Mouse (Mus musculus) lung, postnatal 4 days (tissue): ENCODE results near the gene Rps21.
"Not testable (repeated sequence)": the region's sequence is repeated elsewhere in the genome, so short reads cannot be mapped to it uniquely, and the experiment has no call there.

ENCODE experiments used
- DNase-seq, 2 experiments: peaks; one replicate each; pipeline ENCODE4 v3.0.0; 2021

Rps21 gene

DNA sequence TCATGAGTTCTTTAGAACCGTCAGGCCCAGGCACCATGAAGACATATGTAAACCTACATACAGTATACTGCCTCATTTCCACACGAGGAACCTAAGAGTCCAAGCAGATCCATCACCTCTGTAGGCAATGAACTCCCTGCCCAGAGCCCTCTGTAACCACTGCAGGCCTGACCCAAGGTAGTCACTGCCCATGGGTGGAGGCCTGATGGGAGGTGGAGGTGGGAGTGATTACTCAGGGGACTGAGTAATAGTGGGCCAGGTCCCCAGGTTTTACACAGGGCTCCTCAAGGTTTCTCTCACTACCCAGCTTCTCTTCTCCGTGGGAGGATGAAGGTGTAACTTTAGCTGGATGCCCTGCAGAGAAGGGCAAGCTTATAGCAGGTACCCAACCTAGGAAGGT, 28.0 kb upstream of the Rps21 start:
- DNase-seq, result no peak

DNA sequence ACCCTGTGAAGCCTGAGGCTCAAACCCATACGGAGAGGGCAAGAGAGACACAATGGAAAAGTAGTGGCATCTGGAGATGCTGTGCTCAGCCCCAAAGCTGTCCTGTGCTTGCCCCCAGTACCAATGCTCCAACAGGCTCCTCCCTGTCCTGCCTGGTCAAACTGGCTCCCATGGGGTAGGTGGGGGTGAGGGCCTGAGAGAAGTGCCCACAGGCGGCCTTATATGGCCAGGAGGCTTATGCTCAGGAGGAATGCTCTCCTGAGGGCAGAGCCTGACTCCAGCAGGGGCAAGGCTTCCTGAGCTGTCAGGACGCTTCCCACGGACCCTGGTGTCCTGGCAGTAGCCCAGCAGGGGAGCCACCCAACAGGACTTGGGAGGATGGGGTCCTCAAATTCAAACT, 26.7 kb upstream of the Rps21 start:
- peak; percentile 39 to 67 for DNase-seq

DNA sequence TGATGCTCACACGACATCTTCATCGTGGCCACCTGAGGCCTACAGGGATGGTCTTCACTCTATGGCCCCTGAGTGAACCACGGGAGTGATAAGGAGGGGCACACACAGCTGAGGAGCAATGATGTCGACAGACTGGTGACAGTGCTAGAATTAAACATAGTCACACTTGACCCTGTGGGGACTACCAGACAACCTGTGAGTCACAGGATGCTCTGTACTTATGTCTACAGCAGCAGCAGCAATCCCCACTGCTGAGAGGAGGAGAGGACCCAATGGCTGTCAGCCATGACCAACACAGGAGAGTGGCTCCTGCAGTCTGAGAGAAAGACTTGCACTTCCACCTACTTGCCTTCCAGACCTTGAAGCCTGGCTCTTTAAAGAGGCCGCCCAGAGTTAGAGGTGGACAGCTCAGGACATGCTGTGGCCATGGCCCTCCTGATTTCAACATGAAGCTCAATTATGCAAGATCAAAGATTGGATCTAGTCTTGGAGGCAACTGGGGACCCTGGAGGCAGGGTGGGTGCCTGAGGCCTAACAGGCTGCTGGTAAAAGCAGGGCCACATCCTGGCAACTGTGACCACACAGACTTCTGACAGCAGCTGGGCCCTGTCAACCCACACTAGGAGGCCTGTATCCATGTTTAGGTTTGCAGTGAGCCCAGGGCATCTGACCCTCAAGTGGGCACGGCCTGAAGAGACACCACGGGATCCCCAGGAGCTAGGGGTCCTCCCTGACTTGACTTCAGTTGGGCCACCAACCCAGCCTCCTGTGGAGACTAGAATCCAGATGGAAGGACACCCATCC, 23.9 kb upstream of the Rps21 start:
- DNase-seq, result peak in 1 of 2 experiments; percentile 71

DNA sequence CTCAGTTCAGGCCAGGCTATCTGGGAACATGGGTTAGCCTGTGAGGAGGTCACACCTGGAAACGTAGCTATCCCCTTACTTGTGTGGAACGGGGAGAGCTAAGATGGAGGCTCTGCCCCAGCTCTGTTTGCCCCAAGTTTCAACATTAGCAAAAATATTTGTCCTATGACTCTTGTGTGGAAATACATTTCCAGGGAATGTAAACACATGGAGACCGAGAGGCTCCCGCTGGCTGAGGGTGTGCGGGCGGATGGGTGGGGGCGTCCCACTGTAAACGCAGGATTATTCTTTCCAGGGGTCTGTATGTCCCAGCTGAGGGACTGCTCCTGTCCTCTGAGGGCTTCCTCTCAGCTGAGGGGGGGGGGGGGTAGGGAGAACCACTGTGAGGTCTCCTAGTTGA, 22.8 kb upstream of the Rps21 start:
- peak; percentile 46 to 73 for DNase-seq

DNA sequence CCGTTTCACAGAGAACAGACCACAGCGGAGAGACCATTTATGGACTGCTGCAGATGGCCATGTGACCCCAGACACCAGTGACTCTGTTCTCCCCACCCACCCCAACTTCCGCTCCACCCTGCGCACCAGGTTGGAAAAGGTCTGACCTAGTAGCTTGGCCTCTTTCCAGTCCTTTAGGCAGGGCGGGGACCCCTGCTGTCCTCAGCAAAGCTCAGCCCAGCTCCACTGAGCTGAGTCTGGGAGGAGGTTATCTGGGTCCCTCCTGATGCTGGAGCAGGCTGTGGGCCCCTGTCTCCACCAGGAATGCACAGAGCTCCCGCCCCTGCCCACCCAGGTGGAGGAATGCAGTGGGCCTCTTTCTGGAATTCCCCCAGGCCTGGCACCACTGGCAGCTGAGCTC, 22.2 kb upstream of the Rps21 start:
- DNase-seq, result peak; percentile 67 to 80

DNA sequence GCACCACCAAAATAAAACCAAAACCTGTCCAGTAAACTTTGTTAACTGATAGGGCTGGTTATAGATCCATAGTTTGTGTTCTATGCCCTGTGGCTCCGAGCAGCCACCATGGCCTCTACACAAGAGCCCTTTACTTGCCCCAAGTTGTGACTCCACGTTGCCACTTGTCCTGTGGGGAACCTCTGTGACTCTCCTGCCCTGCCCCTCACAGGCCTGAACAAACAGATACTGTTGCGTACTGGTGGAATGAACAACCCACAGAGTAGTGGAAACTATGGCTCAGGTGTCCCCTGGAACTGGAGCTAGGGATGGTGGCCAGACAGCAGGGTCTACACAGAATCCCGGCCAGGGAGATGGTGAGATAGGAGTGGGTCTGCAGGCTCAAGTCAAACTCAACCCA, 21.4 kb upstream of the Rps21 start:
- peak in 1 of 2 experiments; percentile 50 for DNase-seq

DNA sequence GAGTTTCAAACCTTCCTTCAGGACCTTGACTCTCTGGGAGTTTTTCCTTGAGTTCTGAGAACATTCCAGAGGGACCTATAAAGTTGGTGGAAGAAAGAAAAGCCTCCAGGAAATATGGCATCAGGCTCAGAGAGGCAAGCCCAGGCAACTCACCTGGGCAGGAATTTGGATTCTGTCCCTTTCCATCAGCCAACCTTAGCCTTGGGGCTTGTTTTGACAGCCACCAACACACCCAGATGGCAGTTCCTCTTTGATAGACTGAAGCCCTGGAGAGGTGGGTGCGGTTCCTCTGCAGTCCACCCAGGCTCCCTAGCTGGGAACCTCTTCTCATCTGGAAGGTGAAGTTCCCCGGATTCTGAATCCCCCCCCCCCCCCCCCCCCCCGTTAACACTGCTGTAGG, 20.7 kb upstream of the Rps21 start:
- DNase-seq, result no peak

DNA sequence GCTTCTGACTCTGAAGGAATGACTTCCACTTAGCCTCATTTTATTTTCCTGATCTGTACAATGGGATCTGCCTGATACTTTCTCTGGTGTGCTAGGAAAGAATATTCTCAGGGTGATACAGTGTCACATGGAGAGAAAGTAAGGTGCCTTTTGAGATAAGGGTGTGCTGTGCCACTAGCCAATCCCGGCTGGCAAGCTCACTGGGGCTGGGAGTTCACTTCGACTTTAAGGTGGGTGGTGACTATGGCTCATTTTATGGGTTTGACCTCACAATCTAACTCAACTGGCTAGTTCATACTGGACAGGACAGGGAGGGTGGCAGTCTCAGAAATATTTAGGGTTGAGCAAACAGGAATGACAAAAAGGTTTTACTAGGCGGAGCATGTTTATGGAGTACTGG, 20.2 kb upstream of the Rps21 start:
- no peak for DNase-seq

DNA sequence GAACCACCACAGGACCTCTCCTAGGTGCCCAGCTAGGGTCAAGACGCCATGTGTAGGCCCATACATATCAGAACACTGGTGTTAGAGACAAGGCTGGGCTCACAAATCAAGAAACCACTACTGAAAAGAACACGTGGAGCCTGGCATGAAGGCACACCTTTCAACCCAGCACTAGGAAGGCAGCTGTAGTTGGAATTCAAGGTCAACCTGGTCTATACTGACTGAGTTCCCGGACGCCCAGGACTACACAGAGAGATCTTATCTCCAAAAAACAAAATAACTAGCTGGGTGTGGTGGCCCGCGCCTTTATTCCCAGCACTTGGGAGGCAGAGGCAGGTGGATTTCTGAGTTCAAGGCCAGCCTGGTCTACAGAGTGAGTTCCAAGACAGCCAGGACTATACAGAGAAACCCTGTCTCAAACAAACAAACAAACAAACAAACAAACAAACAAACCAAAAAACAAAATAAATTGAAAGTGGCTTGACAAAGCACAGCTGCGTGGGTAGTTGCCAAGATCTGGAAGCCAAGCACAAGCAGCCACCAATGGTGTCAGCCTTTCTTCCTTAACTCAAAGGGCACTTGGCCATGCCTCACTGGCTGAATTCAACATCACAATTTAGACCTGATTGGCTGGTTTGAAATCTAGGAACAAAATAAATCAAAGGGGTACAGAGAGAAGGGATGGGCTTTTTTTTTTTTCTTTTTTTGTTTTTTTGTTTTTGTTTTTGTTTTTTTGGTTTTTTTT, 19.4 kb upstream of the Rps21 start:
- DNase-seq, result no peak

DNA sequence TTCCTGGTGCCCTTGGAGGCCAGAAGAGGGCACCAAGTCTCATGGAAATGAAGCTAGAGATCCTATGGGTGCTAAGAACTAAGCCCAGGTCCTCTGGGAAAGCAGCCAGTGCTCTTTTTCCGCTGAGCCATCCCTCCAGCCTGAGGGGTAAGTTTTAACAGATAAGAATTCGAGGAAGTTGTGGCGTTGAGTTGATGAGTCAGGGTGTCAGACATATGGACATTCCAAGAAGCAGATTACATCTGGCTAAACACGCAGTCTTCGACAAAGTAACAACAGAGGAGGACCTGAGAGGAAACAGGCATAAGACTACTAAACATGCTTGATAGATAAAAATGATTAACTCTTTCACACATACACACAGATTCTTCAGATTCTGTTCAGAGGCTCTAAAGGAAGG, 18.6 kb upstream of the Rps21 start:
- DNase-seq, result no peak

DNA sequence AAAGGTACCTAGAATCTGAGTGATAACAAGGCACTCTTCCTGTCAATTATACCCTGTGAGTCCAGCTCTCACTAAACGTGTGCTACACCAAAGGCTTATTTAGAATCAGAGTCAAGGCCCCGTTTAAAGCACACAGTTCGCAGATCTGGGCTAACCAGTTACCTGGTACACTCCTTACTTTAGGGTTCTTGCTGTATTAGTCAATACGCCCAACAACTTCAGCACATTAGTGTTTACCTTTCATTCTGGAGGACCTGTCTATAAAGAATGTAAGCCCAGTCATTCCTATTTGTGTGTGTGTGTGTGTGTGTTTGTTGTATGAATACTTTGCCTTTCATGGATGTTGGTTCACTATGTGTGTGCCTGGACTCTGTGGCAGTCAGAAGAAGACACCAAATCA, 14.1 kb upstream of the Rps21 start:
- no peak for DNase-seq

DNA sequence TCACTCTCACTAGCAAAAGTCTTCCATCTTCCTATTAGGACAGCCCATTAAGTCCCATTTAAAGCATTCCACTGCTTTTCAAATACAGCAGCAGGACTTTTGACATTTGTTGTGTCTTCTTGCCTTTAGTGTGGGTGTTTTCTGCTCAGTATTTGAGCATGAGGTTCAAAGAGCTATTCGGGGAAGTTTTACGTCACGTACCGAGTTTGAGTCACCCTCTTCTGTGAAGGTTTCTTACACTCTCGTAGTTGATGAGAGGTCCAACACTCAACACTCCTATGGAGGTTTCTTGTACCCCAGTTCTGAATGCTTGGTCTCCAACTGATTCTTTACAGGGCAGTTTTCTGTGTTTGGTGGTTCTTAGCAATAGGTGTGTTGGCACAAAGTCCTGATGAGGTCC, 9.3 kb upstream of the Rps21 start:
- DNase-seq, result no peak

DNA sequence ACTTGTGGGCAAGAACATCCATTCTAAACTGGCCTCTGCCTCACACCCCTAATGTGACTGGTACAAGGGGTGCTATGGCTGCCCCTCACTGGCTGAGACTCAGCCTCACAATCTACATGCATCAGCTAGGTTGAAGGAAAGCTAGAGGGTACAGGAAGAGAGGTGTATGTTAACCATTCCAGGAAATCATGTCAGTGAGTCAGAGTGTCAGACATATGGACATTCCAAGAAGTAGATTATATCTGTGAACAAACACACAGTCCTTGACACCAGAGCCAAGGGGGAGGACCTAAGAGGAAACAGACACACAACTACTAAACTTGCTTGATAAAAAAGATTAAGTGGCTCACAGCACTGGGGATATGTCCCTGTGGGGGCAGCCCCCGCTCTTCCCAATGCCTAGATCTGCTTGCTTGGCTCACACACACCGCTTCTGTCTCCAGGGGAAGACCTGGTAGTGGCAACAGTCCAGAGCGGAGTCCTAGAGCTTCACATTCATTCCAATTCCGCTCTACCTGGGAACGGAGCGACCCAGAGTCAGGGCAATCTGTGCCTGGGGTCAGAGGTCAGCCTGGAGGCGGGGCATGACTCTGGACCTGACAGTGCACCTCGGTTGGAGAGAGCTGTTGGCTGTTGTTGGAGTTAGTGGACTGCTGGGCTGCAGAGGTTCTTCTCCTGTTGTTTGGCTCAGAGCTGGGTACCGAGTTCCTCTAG, 8.1 kb upstream of the Rps21 start:
- DNase-seq, result no peak

DNA sequence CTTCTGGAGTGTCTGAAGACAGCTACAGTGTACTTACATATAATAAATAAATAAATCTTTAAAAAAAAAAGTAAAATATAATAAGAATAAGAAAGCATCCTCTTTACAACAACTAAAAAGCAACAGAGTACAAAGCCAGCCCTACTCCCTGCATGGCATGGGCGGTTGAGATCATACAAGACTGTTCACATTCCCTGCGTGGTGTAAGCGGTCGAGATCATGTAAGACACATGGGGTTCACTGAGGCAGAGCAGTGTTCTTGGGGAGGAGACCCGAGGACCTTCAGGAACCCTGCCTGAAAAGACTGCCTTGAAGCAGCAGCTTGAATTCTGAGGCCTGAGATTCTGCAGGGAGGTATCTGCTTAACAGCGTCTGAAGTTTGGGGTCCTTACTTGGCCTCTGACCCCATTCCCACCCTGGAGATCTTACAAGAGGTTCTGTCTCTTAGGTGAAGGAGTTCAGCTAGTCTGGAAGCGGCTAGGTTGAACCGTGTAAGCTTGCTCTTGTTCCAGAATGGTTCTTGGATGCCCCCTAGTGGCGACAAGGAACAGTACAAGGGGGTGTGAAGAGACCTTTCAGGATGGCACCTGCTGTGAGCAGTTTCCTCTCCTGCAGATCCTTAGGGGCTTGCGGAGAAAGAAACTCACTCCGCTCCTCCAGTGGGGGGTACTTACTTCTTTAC, 6.1 kb upstream of the Rps21 start:
- peak; percentile 53 to 87 for DNase-seq

DNA sequence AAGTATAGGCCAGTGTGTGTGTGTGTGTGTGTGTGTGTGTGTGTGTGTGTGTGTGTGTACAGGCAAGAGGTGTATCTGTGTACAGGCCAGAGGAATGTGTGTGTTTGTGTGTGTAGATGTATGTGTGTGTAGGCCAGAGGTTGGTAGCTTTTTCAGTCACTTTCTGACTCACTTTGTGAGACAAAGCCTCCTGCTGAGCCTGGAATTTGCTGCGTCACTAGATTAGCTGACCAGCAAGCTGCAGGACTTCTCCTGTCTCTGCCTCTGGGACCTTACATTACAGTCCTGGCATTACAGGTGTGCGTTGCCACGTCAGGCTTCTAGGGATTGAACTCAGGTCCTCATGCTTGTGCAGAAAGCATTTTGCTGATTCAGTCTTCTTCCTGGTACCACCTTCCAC, 5.3 kb upstream of the Rps21 start:
- DNase-seq, result no peak

DNA sequence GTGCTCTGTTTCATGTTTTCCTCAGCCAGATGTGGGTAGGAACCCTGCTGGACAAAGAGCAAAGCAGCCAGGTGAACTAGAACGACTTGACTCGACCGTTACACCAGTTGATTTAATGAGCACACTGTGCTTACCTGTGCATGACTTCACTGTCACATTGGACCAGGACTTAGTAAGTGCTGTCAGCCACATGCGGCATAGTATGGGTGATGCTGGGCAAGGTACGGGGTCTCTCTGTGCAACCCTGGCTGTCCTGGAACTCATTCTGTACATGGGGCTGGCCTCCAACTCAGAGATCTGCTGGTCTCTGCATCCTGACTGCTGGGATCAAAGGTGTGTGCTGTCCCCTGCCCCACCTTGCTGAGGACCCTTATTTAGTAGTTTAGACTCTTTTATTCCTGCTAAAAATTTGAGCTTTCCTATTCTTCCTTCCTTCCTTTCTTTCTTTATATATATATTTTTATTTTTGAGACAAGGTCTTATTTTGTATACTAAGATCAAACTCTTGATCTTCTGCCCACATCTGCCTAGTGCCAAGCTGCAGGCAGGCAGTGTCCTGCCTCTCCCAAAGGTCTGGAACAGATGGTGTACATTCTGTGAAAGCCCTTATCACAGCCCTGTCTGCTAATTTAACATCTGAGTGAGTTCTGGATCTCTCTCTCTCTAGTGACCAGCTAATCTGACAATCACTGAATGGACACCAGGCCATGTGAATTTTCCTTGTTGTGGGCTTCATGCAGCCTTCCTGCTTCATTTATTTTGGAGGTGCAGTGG, 2.6 kb upstream of the Rps21 start:
- no peak for DNase-seq

DNA sequence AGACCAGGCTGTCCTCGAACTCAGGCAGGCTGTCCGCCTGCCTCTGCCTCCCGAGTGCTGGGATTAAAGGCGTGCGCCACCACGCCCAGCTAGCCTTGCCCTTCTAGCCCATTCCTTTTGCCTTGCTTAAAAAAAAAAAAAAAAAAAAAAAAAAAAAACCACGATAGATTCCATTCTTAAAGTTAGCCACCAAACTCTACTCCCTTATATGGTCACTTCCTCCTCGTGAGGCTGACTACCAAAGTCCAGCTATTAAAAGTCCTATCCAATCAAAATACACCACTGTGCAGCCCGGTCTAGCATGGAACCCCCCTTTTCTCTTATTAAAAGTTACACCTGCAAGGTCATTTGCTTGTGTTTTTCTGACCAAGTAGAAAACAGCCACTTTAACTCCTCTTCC, 1.5 kb upstream of the Rps21 start:
- DNase-seq, result no peak

DNA sequence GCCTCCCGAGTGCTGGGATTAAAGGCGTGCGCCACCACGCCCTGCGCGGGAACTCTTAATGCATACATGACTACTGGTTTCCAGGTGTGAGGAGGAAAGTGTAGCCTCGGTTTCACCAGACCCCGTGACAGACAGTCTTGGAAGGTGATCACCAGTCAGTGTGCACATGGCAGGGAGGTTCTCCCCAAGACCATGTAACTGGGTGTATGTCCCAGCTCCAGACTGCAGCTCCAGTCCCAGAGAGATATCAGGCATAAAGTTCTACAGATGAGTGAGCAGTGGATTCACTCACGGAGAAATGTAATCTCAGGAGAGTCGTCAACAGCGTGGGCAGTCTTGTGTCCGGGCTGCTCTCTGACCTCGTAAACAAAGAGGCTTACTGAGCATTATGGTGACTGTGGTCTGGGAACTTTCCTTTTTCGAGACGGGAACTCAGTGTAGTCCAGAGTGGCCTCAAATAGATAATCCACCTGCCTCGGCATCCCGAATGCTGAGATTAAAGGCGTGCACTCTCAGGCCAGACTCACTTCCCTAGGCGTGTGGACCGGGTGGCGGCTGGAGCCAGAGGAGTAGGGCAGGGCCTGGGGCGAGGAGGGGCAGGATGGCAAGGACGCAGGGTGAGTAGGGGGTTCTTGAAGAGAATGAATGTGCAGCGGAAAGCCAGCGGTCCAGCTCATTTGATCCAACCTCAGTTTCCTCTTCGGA, 729 bp upstream of the Rps21 start:
- no peak for DNase-seq

DNA sequence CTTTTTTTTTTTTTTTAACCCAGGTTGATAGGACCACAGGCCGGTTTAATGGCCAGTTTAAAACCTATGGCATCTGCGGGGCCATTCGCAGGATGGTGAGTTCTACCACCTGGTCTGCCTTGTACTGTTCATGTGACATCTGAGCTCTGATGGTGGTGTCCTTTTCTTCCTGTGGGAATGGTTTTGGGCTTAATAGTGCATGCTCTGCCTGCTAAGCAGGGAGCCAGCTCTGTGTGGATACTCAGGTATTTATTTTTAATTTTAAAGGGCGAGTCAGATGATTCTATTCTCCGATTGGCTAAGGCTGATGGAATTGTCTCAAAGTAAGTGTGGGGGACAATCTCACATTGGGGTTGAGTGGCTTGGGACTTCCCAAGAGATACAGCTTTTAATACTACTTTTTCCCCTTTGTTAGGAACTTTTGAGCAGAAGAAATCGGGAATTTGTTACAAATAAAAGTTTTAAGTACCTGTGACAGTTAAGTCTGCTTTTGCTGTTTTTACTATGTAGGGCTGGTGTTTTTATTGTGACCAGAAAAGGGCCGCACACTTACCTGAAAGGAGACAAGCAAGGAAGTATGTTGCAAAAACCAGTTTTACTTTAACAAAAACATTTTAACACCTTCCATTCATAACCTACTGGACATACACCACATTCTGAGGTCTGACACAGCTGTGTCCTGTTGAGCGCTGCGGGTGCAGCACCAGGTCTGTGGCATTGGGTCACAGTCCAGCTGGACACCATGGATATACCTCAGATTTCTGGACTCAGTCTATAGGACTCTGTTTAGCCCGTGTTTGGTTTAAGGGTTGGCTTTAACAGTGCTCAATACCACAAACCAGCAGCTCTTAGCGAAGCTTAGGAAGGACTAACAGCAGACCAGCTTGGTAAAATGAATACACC, 1.0 kb downstream of the Rps21 start:
- no peak for DNase-seq

DNA sequence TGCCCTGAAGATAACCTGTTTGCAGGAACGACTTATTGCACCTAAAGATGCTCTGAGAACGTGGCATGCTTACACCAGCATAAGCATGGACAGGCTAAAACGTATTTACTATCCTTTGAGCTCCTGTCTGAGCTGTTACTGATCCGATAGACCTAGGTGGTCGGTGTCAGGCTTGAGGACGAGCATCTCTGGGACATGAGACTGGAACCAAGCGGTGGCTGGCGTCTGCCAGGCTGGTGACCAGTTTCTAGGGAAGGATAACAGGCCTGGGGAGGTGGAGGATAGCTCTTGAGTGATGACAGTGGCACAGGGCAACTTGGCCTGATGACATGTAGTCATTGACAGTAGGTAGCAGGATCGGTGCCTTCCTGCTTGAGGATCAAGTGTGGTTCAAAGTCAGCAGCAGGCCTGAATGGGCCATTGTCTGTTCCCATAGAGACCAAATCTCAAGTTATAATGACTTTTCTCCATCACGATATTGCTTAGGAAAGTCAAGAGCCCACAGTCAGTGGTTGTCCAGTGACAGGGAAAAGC, 1.8 kb downstream of the Rps21 start:
- not testable (repeated sequence) for DNase-seq
